Mouse (Mus musculus) ovary, postnatal 36 days (tissue): ENCODE results near the gene Eef2.
"Not testable (repeated sequence)": the region's sequence is repeated elsewhere in the genome, so short reads cannot be mapped to it uniquely, and the experiment has no call there.

Source experiments
- DNase-seq: peaks from one replicate; pipeline ENCODE4 v3.0.0; 2022; ENCODE audit warnings: low spot score, mixed read lengths

Gene Eef2

GRCm38 (mm10) chr10:81201807-81202758 lies 25.7 kb downstream of the Eef2 start, which contains the start of gene Nmrk2:
Gene Nmrk2 (minus strand): TSS chr10:81202051.
- DNase-seq = no peak

GRCm38 (mm10) chr10:81202978-81203720 lies 26.7 kb downstream of the Eef2 start:
- no peak for DNase-seq

GRCm38 (mm10) chr10:81204137-81204536 lies 27.7 kb downstream of the Eef2 start:
- DNase-seq = no peak

- no peak for DNase-seq
Measured at GRCm38 (mm10) chr10:81210154-81210553, 33.7 kb downstream of the Eef2 start.

GRCm38 (mm10) chr10:81216260-81216659 lies 39.8 kb downstream of the Eef2 start:
- DNase-seq = no peak

GRCm38 (mm10) chr10:81216810-81217209 lies 40.4 kb downstream of the Eef2 start:
- DNase-seq = no peak

- not testable (repeated sequence) for DNase-seq
Measured at GRCm38 (mm10) chr10:81217267-81217666, 40.8 kb downstream of the Eef2 start.

- peak; percentile 58 for DNase-seq
Measured at GRCm38 (mm10) chr10:81217964-81218363, 41.5 kb downstream of the Eef2 start.

- no peak for DNase-seq
Measured at GRCm38 (mm10) chr10:81221402-81222015, 45.1 kb downstream of the Eef2 start.

GRCm38 (mm10) chr10:81223731-81224130 lies 47.3 kb downstream of the Eef2 start:
- DNase-seq = not testable (repeated sequence)

- no peak for DNase-seq
Measured at GRCm38 (mm10) chr10:81229735-81230437, 53.5 kb downstream of the Eef2 start.

GRCm38 (mm10) chr10:81230438-81231332 lies 54.3 kb downstream of the Eef2 start, which contains the start of gene Atcay:
Gene Atcay (minus strand): TSS chr10:81230833.
- DNase-seq = no peak

- DNase-seq = no peak
Measured at GRCm38 (mm10) chr10:81231436-81231835, 55.0 kb downstream of the Eef2 start.
